Mouse (Mus musculus) heart, postnatal 0 days (tissue): ENCODE measurements around the gene Kctd7. TPM values are rescaled to one million over a fixed set of nuclear protein-coding genes. Genes with fewer than 3 reads are reported as not detected.

Experiments
- ATAC-seq: fragments of 200-750 bp; cut with Nextera tagmentation; 2 replicates; pipeline ENCODE4 v1.8.0; 2017; ENCODE audit warnings: low read depth, moderate number of reproducible peaks, moderate library complexity; ENCODE audit not compliant: insufficient read depth
- DNase-seq: peaks from one replicate; pipeline ENCODE4 v3.0.0-alpha.2; 2016; ENCODE audit warnings: low spot score
- H3K27ac ChIP-seq: fragments of 300-500 bp; sonication (generic); 2 replicates; pipeline ENCODE4 v1.5.1; 2014; ENCODE audit warnings: low read depth, mild to moderate bottlenecking
- H3K27me3 ChIP-seq: fragments of 300-500 bp; sonication (generic); 2 replicates; pipeline ENCODE4 v1.6.1; 2014; ENCODE audit warnings: low read length, mixed read lengths; ENCODE audit not compliant: control insufficient read depth, insufficient read depth
- H3K36me3 ChIP-seq: fragments of 300-500 bp; sonication (generic); replicated peaks from 2 replicates; pipeline ENCODE4 v1.6.1; 2014; ENCODE audit warnings: low read length, mixed read lengths; ENCODE audit not compliant: control insufficient read depth, insufficient read depth
- H3K4me1 ChIP-seq: fragments of 300-500 bp; sonication (generic); 2 replicates; pipeline ENCODE4 v1.6.1; 2014; ENCODE audit warnings: antibody characterized with exemption; ENCODE audit not compliant: control insufficient read depth, insufficient read depth
- H3K4me2 ChIP-seq: fragments of 300-500 bp; sonication (generic); 2 replicates; pipeline ENCODE4 v1.6.1; 2014; ENCODE audit warnings: low read depth, mild to moderate bottlenecking, low read length, moderate library complexity
- H3K4me3 ChIP-seq: fragments of 300-500 bp; sonication (generic); 2 replicates; pipeline ENCODE4 v1.5.1; 2014; ENCODE audit warnings: low read depth, low read length
- H3K9ac ChIP-seq: fragments of 300-500 bp; sonication (generic); replicated peaks from 2 replicates; pipeline ENCODE4 v1.6.1; 2014; ENCODE audit warnings: low read depth, low read length, mixed read lengths
- H3K9me3 ChIP-seq: fragments of 300-500 bp; sonication (generic); replicated peaks from 2 replicates; pipeline ENCODE4 v1.6.1; 2016; ENCODE audit warnings: low read length; ENCODE audit not compliant: control insufficient read depth
- CTCF ChIP-seq: IDR thresholded peaks from 2 replicates; pipeline ENCODE4 v1.5.1; 2016; ENCODE audit warnings: antibody characterized with exemption, control low read depth, low read depth
- EP300 ChIP-seq: IDR thresholded peaks from 2 replicates; pipeline ENCODE4 v1.6.1; 2016; ENCODE audit warnings: antibody characterized with exemption, low read depth
- WGBS: fragments of 180-500 bp; shearing (Covaris S2); extraction: QIAGEN DNeasy Blood & Tissue Kit; methylation state at CpG from one replicate; pipeline ENCODE4 v1.1.7; 2014; 5-methylcytosine and 5-hydroxymethylcytosine counted together
- polyA plus RNA-seq: library from polyadenylated mRNA; unstranded; fragments of >200 nt; fragmentation: Nextera tagmentation; extraction: Ambion mirVana; gene quantifications from 2 replicates; pipeline ENCODE4 v1.2.1, GENCODE M21; 2015
- total RNA-seq: library from RNA; depleted of rRNA; stranded (reverse); fragments of >200 nt; gene quantifications from 2 replicates; pipeline ENCODE4 v1.2.3, GENCODE M21; 2014; ENCODE audit warnings: low replicate concordance

Gene Kctd7
- total and polyA plus RNA-seq, 2 experiments from 2014 or later, result 4.2 to 4.8 TPM

DNA sequence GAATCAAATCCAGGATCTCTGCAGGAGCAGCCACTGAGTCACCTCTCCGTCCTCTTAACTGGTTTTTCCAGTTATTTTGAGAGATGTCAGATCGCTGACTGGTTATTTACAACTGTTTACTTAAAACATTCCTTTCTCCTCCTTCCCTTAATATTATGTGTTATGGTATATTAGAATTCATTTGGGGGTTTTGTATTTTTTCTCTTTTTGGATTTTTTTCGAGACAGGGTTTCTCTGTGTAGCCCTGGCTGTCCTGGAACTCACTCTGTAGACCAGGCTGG lies 37.8 kb downstream of the Kctd7 start:
- TF ChIP-seq CTCF, result no peak
- TF ChIP-seq EP300, result no peak
- no peak for DNase-seq
- Histone ChIP-seq H3K9me3 (no peaks in the 10 kb centered on the region), H3K27ac (no peak overlapping the region), H3K36me3 (peaks cover 3% of the 10 kb centered on the region; the same call in 1 of the 2 replicates), H3K27me3 (no peaks in the 10 kb centered on the region), H3K9ac (no peak overlapping the region), H3K4me3 (no peak overlapping the region), H3K4me1 (peaks cover 25% of the 10 kb centered on the region; the same call in 1 of the 2 replicates), H3K4me2 (no peak overlapping the region)
- ATAC-seq, result no peak
- WGBS, result 90% methylated on average over 3 of the region's 3 CpGs

- Histone ChIP-seq H3K4me1 (peaks cover 25% of the 10 kb centered on the region; the same call in 1 of the 2 replicates), H3K9ac (no peak overlapping the region), H3K4me2 (no peak overlapping the region), H3K27me3 (no peaks in the 10 kb centered on the region), H3K9me3 (no peaks in the 10 kb centered on the region), H3K4me3 (no peak overlapping the region), H3K36me3 (peaks cover 16% of the 10 kb centered on the region), H3K27ac (no peak overlapping the region)
- ATAC-seq (no peak), DNase-seq (no peak)
- TF ChIP-seq EP300, result no peak
- no peak for TF ChIP-seq CTCF
- 68% methylated on average over 9 of the region's 9 CpGs for WGBS
Measured at GRCm38 (mm10) chr5:130184193-130184856, 39.7 kb downstream of the Kctd7 start.

DNA sequence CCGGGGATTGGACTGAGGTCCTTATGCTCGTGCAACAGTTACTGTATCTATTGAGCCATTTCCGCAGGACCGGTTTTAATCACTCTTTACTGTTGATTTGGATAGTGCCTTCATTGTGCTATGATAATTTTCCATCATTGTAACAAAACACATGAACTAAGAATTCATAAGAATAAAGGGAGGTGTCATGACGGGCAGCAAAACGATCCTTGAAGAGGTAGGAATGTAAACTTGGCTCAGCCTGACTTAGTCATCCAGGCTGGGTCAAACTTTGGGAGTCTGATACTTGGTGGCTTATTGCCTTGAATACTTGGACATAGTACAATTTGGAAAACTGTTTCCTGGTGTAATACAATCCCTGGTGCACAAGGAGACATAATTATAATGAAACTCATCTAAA lies 40.7 kb downstream of the Kctd7 start:
- peaks cover 24% of the 10 kb centered on the region; the same call in 1 of the 2 replicates for H3K4me1 ChIP-seq
- WGBS, result 80% methylated on average over 6 of the region's 6 CpGs
- no peak overlapping the region for H3K4me2 ChIP-seq
- peaks cover 26% of the 10 kb centered on the region for H3K36me3 ChIP-seq
- no peaks in the 10 kb centered on the region for H3K9me3 ChIP-seq
- no peak for ATAC-seq
- H3K27me3 ChIP-seq, result no peaks in the 10 kb centered on the region
- TF ChIP-seq CTCF, result no peak
- no peak for TF ChIP-seq EP300
- DNase-seq, result no peak
- no peak overlapping the region for H3K4me3 ChIP-seq
- no peak overlapping the region for H3K27ac ChIP-seq
- no peak overlapping the region for H3K9ac ChIP-seq

DNA sequence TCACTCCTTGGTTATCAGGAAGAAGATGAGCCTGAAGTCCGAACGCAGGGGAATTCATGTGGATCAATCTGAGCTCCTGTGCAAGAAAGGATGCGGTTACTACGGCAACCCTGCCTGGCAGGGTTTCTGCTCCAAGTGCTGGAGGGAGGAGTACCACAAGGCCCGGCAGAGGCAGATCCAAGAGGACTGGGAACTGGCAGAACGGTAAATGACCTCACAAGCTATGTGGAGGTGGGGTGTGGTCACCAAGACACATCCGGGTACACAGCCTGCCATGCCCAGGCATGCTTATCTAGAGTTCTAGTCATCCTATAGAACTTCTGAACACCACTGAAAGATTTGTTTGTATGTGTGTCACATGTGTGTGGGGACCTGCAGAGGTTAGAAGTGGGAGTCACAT lies 42.7 kb downstream of the Kctd7 start:
- TF ChIP-seq EP300 (no peak), CTCF (no peak)
- no peak overlapping the region for H3K4me2 ChIP-seq
- H3K9ac ChIP-seq, result no peak overlapping the region
- H3K4me1 ChIP-seq, result peaks cover 28% of the 10 kb centered on the region
- WGBS, result 71% methylated on average over 7 of the region's 7 CpGs
- no peaks in the 10 kb centered on the region for H3K9me3 ChIP-seq
- ATAC-seq (no peak), DNase-seq (no peak)
- no peaks in the 10 kb centered on the region for H3K27me3 ChIP-seq
- peaks cover 43% of the 10 kb centered on the region for H3K36me3 ChIP-seq
- H3K4me3 ChIP-seq, result no peak overlapping the region
- H3K27ac ChIP-seq, result no peak overlapping the region

- no peak for ATAC-seq
- WGBS, result 92% methylated on average over 6 of the region's 6 CpGs
Measured at GRCm38 (mm10) chr5:130190909-130191308, 46.2 kb downstream of the Kctd7 start.

GRCm38 (mm10) chr5:130191865-130192264 lies 47.2 kb downstream of the Kctd7 start:
- 32% methylated on average over 6 of the region's 6 CpGs for WGBS
- Histone ChIP-seq H3K4me2 (no peak overlapping the region), H3K4me3 (no peak overlapping the region), H3K4me1 (peaks cover 18% of the 10 kb centered on the region; the same call in 1 of the 2 replicates), H3K9ac (no peak overlapping the region), H3K9me3 (no peaks in the 10 kb centered on the region), H3K27ac (peak overlapping the region; percentile 75), H3K36me3 (peaks cover 56% of the 10 kb centered on the region), H3K27me3 (no peaks in the 10 kb centered on the region)
- ATAC-seq, result peak; percentile 73
- TF ChIP-seq EP300 (no peak), CTCF (no peak)
- peak; percentile 21 for DNase-seq

More at GRCm38 (mm10) chr5:130190909-130191308, 46.2 kb downstream of the Kctd7 start:
- H3K9ac ChIP-seq, result no peak overlapping the region
- H3K36me3 ChIP-seq, result peaks cover 56% of the 10 kb centered on the region
- no peak overlapping the region for H3K4me2 ChIP-seq
- H3K27ac ChIP-seq, result no peak overlapping the region
- peaks cover 13% of the 10 kb centered on the region; the same call in 1 of the 2 replicates for H3K4me1 ChIP-seq
- no peak for DNase-seq
- H3K27me3 ChIP-seq, result no peaks in the 10 kb centered on the region
- H3K9me3 ChIP-seq, result no peaks in the 10 kb centered on the region
- H3K4me3 ChIP-seq, result no peak overlapping the region
- TF ChIP-seq CTCF (no peak), EP300 (no peak)
